ENCODE assay signal across 15 mouse cellular contexts in genomic region chr3:127848088-127848808, GRCm38 (mm10). TPM values are rescaled to one million over a fixed set of nuclear protein-coding genes. Genes with fewer than 3 reads are reported as not detected.
DNase-seq lines count a peak whose midpoint lies in the region; ATAC-seq and TF ChIP-seq lines count a peak whose summit lies in the region.
"Had no signal": no experiment of that assay in that cellular context is flagged by ENCODE, and none has a peak within 500 bp of the region (broad histone marks: within the 10 kb centered on the region; RNA-seq: fewer than 3 reads in every experiment).

No protein-coding gene starts in this region.

- H3K27me3 ChIP-seq in intestine, embryonic 14.5 days (replicated peaks; ENCODE audit: control insufficient read depth, insufficient read depth, low read length) = no peaks in the 10 kb centered on the region
- H3K27me3 ChIP-seq in intestine, embryonic 16.5 days (replicated peaks; ENCODE audit: control insufficient read depth, insufficient read depth, low read length) = no peaks in the 10 kb centered on the region
- H3K27me3 ChIP-seq in G1E (ENCODE audit: insufficient read depth, low read length) = no peaks in the 10 kb centered on the region
- no peaks in the 10 kb centered on the region for H3K27me3 ChIP-seq in liver, embryonic 14.5 days (ENCODE audit: control insufficient read depth, insufficient read depth, low read length)
- H3K27me3 ChIP-seq: embryonic facial prominence, embryonic 12.5 days; limb, embryonic 13.5 days; neural tube, embryonic 12.5 days had no signal

- ATAC-seq in intestine, embryonic 14.5 days (replicated peaks; ENCODE audit: low FRiP score, low TSS enrichment, low read depth) = no peak
- no peak for ATAC-seq in intestine, embryonic 16.5 days
- peak; percentile 90 for ATAC-seq in G1E (ENCODE audit: extremely low read depth, insufficient number of reproducible peaks, low FRiP score, poor library complexity, severe bottlenecking)
- peak; percentile 60 for ATAC-seq in liver, embryonic 14.5 days (ENCODE audit: insufficient read depth)
- ATAC-seq: hindbrain, postnatal 0 days had no signal

- H3K9ac ChIP-seq in intestine, embryonic 14.5 days (ENCODE audit: low read length) = no peak overlapping the region
- H3K9ac ChIP-seq in intestine, embryonic 16.5 days (ENCODE audit: low read depth, low read length) = no peak overlapping the region
- no peak overlapping the region for H3K9ac ChIP-seq in liver, embryonic 14.5 days (replicated peaks)
- H3K9ac ChIP-seq: embryonic facial prominence, embryonic 12.5 days; limb, embryonic 13.5 days; neural tube, embryonic 12.5 days had no signal

- no peak overlapping the region for H3K27ac ChIP-seq in intestine, embryonic 14.5 days (ENCODE audit: low read depth)
- no peak overlapping the region for H3K27ac ChIP-seq in intestine, embryonic 16.5 days (ENCODE audit: low read length)
- no peak overlapping the region for H3K27ac ChIP-seq in liver, embryonic 14.5 days
- H3K27ac ChIP-seq: embryonic facial prominence, embryonic 12.5 days; hindbrain, postnatal 0 days; limb, embryonic 13.5 days; neural tube, embryonic 12.5 days had no signal

- 81% methylated on average over 11 of the region's 11 CpGs for WGBS in intestine, embryonic 14.5 days
- whole genome bisulfite sequencing in intestine, embryonic 16.5 days = 73% methylated on average over 11 of the region's 11 CpGs
- WGBS in liver, embryonic 14.5 days (ENCODE audit: insufficient replicate concordance) = 43% methylated on average over 11 of the region's 11 CpGs

- H3K36me3 ChIP-seq in intestine, embryonic 14.5 days (ENCODE audit: control insufficient read depth, insufficient read depth, low read length) = no peaks in the 10 kb centered on the region
- H3K36me3 ChIP-seq in intestine, embryonic 16.5 days (ENCODE audit: control insufficient read depth, insufficient read depth, low read length) = no peaks in the 10 kb centered on the region
- no peaks in the 10 kb centered on the region for H3K36me3 ChIP-seq in G1E (replicated peaks)
- no peaks in the 10 kb centered on the region for H3K36me3 ChIP-seq in liver, embryonic 14.5 days (replicated peaks; ENCODE audit: control insufficient read depth, insufficient read depth, low read depth)
- H3K36me3 ChIP-seq: embryonic facial prominence, embryonic 12.5 days; limb, embryonic 13.5 days; neural tube, embryonic 12.5 days had no signal

- no peak overlapping the region for H3K4me3 ChIP-seq in intestine, embryonic 14.5 days (ENCODE audit: low read depth, low read length)
- H3K4me3 ChIP-seq in intestine, embryonic 16.5 days (ENCODE audit: low read length) = no peak overlapping the region
- no peak overlapping the region for H3K4me3 ChIP-seq in G1E (ENCODE audit: low read depth, low read length)
- H3K4me3 ChIP-seq in liver, embryonic 14.5 days (ENCODE audit: insufficient read depth in 1 of 2, low read depth in 2 of 2, low read length in 2 of 2) = no peak overlapping the region
- H3K4me3 ChIP-seq: embryonic facial prominence, embryonic 12.5 days; limb, embryonic 13.5 days; neural tube, embryonic 12.5 days had no signal

- no peak overlapping the region for H3K4me2 ChIP-seq in intestine, embryonic 14.5 days (ENCODE audit: low read length)
- H3K4me2 ChIP-seq in intestine, embryonic 16.5 days (ENCODE audit: low read depth, low read length) = no peak overlapping the region
- H3K4me2 ChIP-seq in liver, embryonic 14.5 days (ENCODE audit: low read depth) = peak overlapping the region; percentile 33; the same call in 1 of the 2 replicates
- H3K4me2 ChIP-seq: embryonic facial prominence, embryonic 12.5 days; limb, embryonic 13.5 days; midbrain, embryonic 11.5 days; neural tube, embryonic 12.5 days had no signal

- no peaks in the 10 kb centered on the region for H3K9me3 ChIP-seq in intestine, embryonic 14.5 days (ENCODE audit: control insufficient read depth, low read length)
- H3K9me3 ChIP-seq in intestine, embryonic 16.5 days (ENCODE audit: control insufficient read depth, low read length) = 0 out of 2 replicates have a peak, but pooled peaks cover 4% of the 10 kb centered on the region
- H3K9me3 ChIP-seq in G1E (replicated peaks) = no peaks in the 10 kb centered on the region
- H3K9me3 ChIP-seq in liver, embryonic 14.5 days (ENCODE audit: control insufficient read depth, low read length) = no peaks in the 10 kb centered on the region
- H3K9me3 ChIP-seq: embryonic facial prominence, embryonic 12.5 days; limb, embryonic 13.5 days; neural tube, embryonic 12.5 days had no signal

- no peak for TF ChIP-seq CTCF in G1E (IDR thresholded peaks at IDR 0.05; ENCODE audit: low read depth, low read length)
- no peak for TF ChIP-seq CTCF in liver, embryonic 14.5 days (IDR thresholded peaks at IDR 0.05; ENCODE audit: low read depth)

- peak; percentile 67; the same call in 1 of the 2 replicates for TF ChIP-seq EP300 in liver, embryonic 14.5 days (IDR thresholded peaks at IDR 0.05; ENCODE audit: low read depth)

- H3K4me1 ChIP-seq in intestine, embryonic 14.5 days (replicated peaks; ENCODE audit: control insufficient read depth, insufficient read depth, low read length) = no peaks in the 10 kb centered on the region
- 0 out of 2 replicates have a peak, but pooled peaks cover 3% of the 10 kb centered on the region for H3K4me1 ChIP-seq in intestine, embryonic 16.5 days (ENCODE audit: control insufficient read depth, insufficient read depth, low read length)
- H3K4me1 ChIP-seq in G1E (ENCODE audit: insufficient read depth, low read depth, low read length) = peaks cover 25% of the 10 kb centered on the region
- H3K4me1 ChIP-seq in liver, embryonic 14.5 days (replicated peaks; ENCODE audit: control insufficient read depth in 2 of 2, insufficient read depth in 2 of 2, low read length in 1 of 2) = peaks cover 32 to 39% of the 10 kb centered on the region in 2 experiments
- H3K4me1 ChIP-seq: embryonic facial prominence, embryonic 12.5 days; limb, embryonic 13.5 days; neural tube, embryonic 12.5 days had no signal

- DNase-seq in intestine, embryonic 14.5 days (ENCODE audit: low spot score) = peak; percentile 39
- DNase-seq in G1E (ENCODE audit: low spot score) = peak; percentile 31
- peak; percentile 65 for DNase-seq in adrenal gland, postnatal 10 days
- peak in 1 of 3 experiments; percentile 18 for DNase-seq in liver, embryonic 14.5 days (ENCODE audit: low read depth in 3 of 3, low spot score in 3 of 3)
- no peak for DNase-seq in urinary bladder, postnatal 4 days (ENCODE audit: low spot score in 2 of 2)
- no peak for DNase-seq in left cerebral cortex, postnatal 10 days (ENCODE audit: extremely low spot score in 1 of 2, low spot score in 2 of 2)
- DNase-seq in layer of hippocampus, adult 9-10 months (ENCODE audit: low spot score) = no peak
- DNase-seq: right cerebral cortex, adult 18-20 months; thymus, postnatal 36 days had no signal

- intact Hi-C loops in left cerebral cortex, postnatal 10 days (cut with DNase I) = no loop called here

RNA-seq across cellular contexts. Expression of gene Ap1ar, which starts 10.9 kb away (rescaled TPM):
- 65.5 and 67.5 TPM in 2 replicates for polyA plus RNA-seq in intestine, embryonic 14.5 days (2014; fragmentation: Nextera tagmentation; extraction: Ambion mirVana)
- 87.4 and 101 TPM in 2 replicates for polyA plus RNA-seq in intestine, embryonic 16.5 days (2015; fragmentation: Nextera tagmentation; extraction: Ambion mirVana)
- 69.0 and 95.0 TPM in 2 replicates for total RNA-seq in G1E (2014; fragmentation: Nextera tagmentation)
- total RNA-seq in G1E (2017) = 69.1 and 72.0 TPM in 2 replicates
- 118 and 121 TPM in 2 replicates for polyA plus RNA-seq in G1E (2012)
- 10 to 100 TPM; 25.9 to 30.3 TPM for total RNA-seq in adrenal gland, postnatal 10 days (2021)
- polyA plus RNA-seq in liver, embryonic 14.5 days (2012; rRNA removed) = 15.3 and 23.6 TPM in 2 replicates
- polyA plus RNA-seq in liver, embryonic 14.5 days (2014; fragmentation: Nextera tagmentation; extraction: Ambion mirVana) = 12.4 and 15.7 TPM in 2 replicates
- 10 to 100 TPM; 70.6 to 76.0 TPM for total RNA-seq in left cerebral cortex, postnatal 10 days (2021)

RNA-seq across cellular contexts. Expression of gene Fam241a, which starts 47.9 kb away (rescaled TPM):
- polyA plus RNA-seq in intestine, embryonic 14.5 days (2014; fragmentation: Nextera tagmentation; extraction: Ambion mirVana) = 8.7 and 10.5 TPM in 2 replicates
- 3.0 and 8.9 TPM in 2 replicates for polyA plus RNA-seq in intestine, embryonic 16.5 days (2015; fragmentation: Nextera tagmentation; extraction: Ambion mirVana)
- total RNA-seq in G1E (2014; fragmentation: Nextera tagmentation) (16.8 and 27.7 TPM in 2 replicates), G1E (2017) (49.3 and 49.7 TPM in 2 replicates)
- 22.5 and 27.2 TPM in 2 replicates for polyA plus RNA-seq in G1E (2012)
- 1 to 10 TPM; 7.0 to 8.2 TPM for total RNA-seq in adrenal gland, postnatal 10 days (2021)
- 16.9 and 24.2 TPM in 2 replicates for polyA plus RNA-seq in liver, embryonic 14.5 days (2012; rRNA removed)
- 51.9 and 56.9 TPM in 2 replicates for polyA plus RNA-seq in liver, embryonic 14.5 days (2014; fragmentation: Nextera tagmentation; extraction: Ambion mirVana)
- total RNA-seq in left cerebral cortex, postnatal 10 days (2021) = 1 to 10 TPM; 7.1 to 7.8 TPM

RNA-seq across cellular contexts. Expression of gene Tifa, which starts 58.6 kb away (rescaled TPM):
- 14.0 and 18.1 TPM in 2 replicates for polyA plus RNA-seq in intestine, embryonic 14.5 days (2014; fragmentation: Nextera tagmentation; extraction: Ambion mirVana)
- 27.4 and 35.2 TPM in 2 replicates for polyA plus RNA-seq in intestine, embryonic 16.5 days (2015; fragmentation: Nextera tagmentation; extraction: Ambion mirVana)
- total RNA-seq in G1E (2014; fragmentation: Nextera tagmentation) (19.5 and 20.1 TPM in 2 replicates), G1E (2017) (6.2 and 7.4 TPM in 2 replicates)
- 11.5 and 12.8 TPM in 2 replicates for polyA plus RNA-seq in G1E (2012)
- total RNA-seq in adrenal gland, postnatal 10 days (2021) = 1 to 10 TPM; 3.9 to 5.1 TPM
- polyA plus RNA-seq in liver, embryonic 14.5 days (2012; rRNA removed) = 5.4 and 8.6 TPM in 2 replicates
- polyA plus RNA-seq in liver, embryonic 14.5 days (2014; fragmentation: Nextera tagmentation; extraction: Ambion mirVana) = 15.2 and 15.9 TPM in 2 replicates
- total RNA-seq in left cerebral cortex, postnatal 10 days (2021) = 1 to 10 TPM; 2.8 to 3.0 TPM

Comparison
In these comparisons a context has a peak if more than half of its experiments do, and no peak if none do; other contexts are left out.
1. ATAC-seq: peak in G1E (single experiment) and liver, embryonic 14.5 days (single experiment); none in intestine, embryonic 14.5 days (single experiment) and intestine, embryonic 16.5 days (single experiment).
2. DNase-seq: peak in intestine, embryonic 14.5 days (single experiment), G1E (single experiment) and adrenal gland, postnatal 10 days (single experiment); none in urinary bladder, postnatal 4 days (0 of 2), left cerebral cortex, postnatal 10 days (0 of 2) and layer of hippocampus, adult 9-10 months (single experiment).